Mouse (Mus musculus): ENCODE results near the gene Gm45716. TPM values are rescaled to one million over a fixed set of nuclear protein-coding genes. Genes with fewer than 3 reads are reported as not detected.
A peak's percentile ranks its signal among the peaks of the same experiment; 100 is the strongest.

Gm45716 gene
- polyA plus RNA-seq, 1 experiment from 2014 or later = 3.7 TPM

GRCm38 (mm10) chr11:90238657-90239056 is 51.2 kb downstream of the Gm45716 start:
- WGBS (ENCODE audit: insufficient replicate concordance) = 43% methylated on average over 2 of the region's 2 CpGs
- Histone ChIP-seq H3K27me3 (no peaks in the 10 kb centered on the region), H3K36me3 (replicated peaks) (no peaks in the 10 kb centered on the region), H3K4me3 (replicated peaks) (no peak overlapping the region), H3K27ac (replicated peaks) (no peak overlapping the region), H3K9ac (no peak overlapping the region), H3K4me1 (replicated peaks) (peaks cover 12% of the 10 kb centered on the region), H3K4me2 (no peak overlapping the region), H3K9me3 (replicated peaks) (no peaks in the 10 kb centered on the region)
- no peak for ATAC-seq (ENCODE audit: insufficient read depth)

- 14% methylated on average over 6 of the region's 6 CpGs for WGBS (ENCODE audit: insufficient replicate concordance)
- Histone ChIP-seq H3K36me3 (replicated peaks) (no peaks in the 10 kb centered on the region), H3K4me3 (replicated peaks) (no peak overlapping the region), H3K4me2 (no peak overlapping the region), H3K27me3 (no peaks in the 10 kb centered on the region), H3K9me3 (replicated peaks) (no peaks in the 10 kb centered on the region), H3K9ac (no peak overlapping the region), H3K4me1 (replicated peaks) (peaks cover 12% of the 10 kb centered on the region), H3K27ac (replicated peaks) (0 out of 2 replicates have a peak overlapping the region, but pooled peaks have one; percentile 19)
- peak; percentile 34; the same call in 1 of the 2 replicates for ATAC-seq (ENCODE audit: insufficient read depth)
Measured at GRCm38 (mm10) chr11:90240652-90241330, 53.3 kb downstream of the Gm45716 start.

DNA sequence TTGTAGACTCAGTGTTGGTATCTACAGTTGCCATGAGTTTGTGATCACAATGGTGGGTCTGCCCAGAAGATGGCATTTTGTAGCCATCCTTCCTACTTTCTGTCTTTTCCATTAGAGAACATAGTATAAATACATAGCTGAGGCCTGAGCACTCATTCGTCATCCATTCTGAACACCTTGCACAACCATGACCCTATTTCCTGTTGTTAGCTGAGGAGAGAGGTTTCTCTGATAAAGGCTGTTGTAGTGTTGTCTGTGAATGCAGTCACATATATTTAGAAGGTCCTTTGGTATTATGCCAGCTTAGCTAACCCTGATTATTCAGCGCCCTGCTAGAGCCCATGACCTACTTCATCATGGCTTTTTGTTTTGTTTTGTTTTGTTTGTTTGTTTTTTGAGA is 54.4 kb downstream of the Gm45716 start:
- ATAC-seq (ENCODE audit: insufficient read depth) = no peak
- no peak overlapping the region for H3K4me2 ChIP-seq
- H3K4me1 ChIP-seq (replicated peaks) = peaks cover 12% of the 10 kb centered on the region
- no peak overlapping the region for H3K9ac ChIP-seq
- H3K27me3 ChIP-seq = no peaks in the 10 kb centered on the region
- H3K27ac ChIP-seq (replicated peaks) = no peak overlapping the region
- no peaks in the 10 kb centered on the region for H3K36me3 ChIP-seq (replicated peaks)
- H3K9me3 ChIP-seq (replicated peaks) = no peaks in the 10 kb centered on the region
- H3K4me3 ChIP-seq (replicated peaks) = no peak overlapping the region
- 36% methylated on average over 2 of the region's 2 CpGs for WGBS (ENCODE audit: insufficient replicate concordance)

DNA sequence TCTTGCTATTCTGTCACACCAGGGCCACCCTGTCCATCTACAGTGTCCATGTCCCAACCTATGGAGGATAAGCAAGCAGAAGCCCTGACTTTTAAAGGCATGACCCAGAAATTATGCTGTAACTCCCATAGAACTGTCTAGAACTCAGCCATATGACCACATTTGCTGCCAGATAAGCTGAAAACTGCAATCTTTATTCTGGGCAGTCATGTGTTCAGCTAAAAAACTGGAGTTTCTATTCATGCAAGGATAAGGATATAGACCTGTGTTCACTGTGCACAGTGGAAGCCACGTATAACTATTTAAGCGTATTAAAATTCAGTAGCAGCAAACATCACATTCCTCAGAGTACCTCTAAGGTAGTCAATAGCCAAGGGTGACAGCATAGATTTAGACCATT is 55.8 kb downstream of the Gm45716 start:
- no peak overlapping the region for H3K4me3 ChIP-seq (replicated peaks)
- 82% methylated on average over 2 of the region's 2 CpGs for WGBS (ENCODE audit: insufficient replicate concordance)

GRCm38 (mm10) chr11:90245630-90246029 is 58.1 kb downstream of the Gm45716 start:
- ATAC-seq (ENCODE audit: insufficient read depth) = no peak
- Histone ChIP-seq H3K27ac (replicated peaks) (no peak overlapping the region), H3K4me1 (replicated peaks) (peaks cover 33% of the 10 kb centered on the region), H3K4me3 (replicated peaks) (no peak overlapping the region), H3K9ac (no peak overlapping the region), H3K36me3 (replicated peaks) (no peaks in the 10 kb centered on the region), H3K9me3 (replicated peaks) (no peaks in the 10 kb centered on the region), H3K4me2 (no peak overlapping the region), H3K27me3 (no peaks in the 10 kb centered on the region)
- 57% methylated on average over 6 of the region's 6 CpGs for WGBS (ENCODE audit: insufficient replicate concordance)

More for the DNA sequence above, 55.8 kb downstream of the Gm45716 start:
- Histone ChIP-seq H3K4me1 (replicated peaks) (peaks cover 13% of the 10 kb centered on the region), H3K9me3 (replicated peaks) (no peaks in the 10 kb centered on the region), H3K4me2 (no peak overlapping the region), H3K9ac (no peak overlapping the region), H3K27ac (replicated peaks) (no peak overlapping the region), H3K27me3 (no peaks in the 10 kb centered on the region), H3K36me3 (replicated peaks) (no peaks in the 10 kb centered on the region)
- no peak for ATAC-seq (ENCODE audit: insufficient read depth)

GRCm38 (mm10) chr11:90246676-90247075 is 59.2 kb downstream of the Gm45716 start:
- Histone ChIP-seq H3K27me3 (no peaks in the 10 kb centered on the region), H3K4me1 (replicated peaks) (peaks cover 30% of the 10 kb centered on the region), H3K9ac (no peak overlapping the region), H3K9me3 (replicated peaks) (no peaks in the 10 kb centered on the region), H3K27ac (replicated peaks) (no peak overlapping the region), H3K36me3 (replicated peaks) (no peaks in the 10 kb centered on the region), H3K4me3 (replicated peaks) (no peak overlapping the region), H3K4me2 (no peak overlapping the region)
- ATAC-seq (ENCODE audit: insufficient read depth) = no peak
- WGBS (ENCODE audit: insufficient replicate concordance) = 68% methylated on average over 4 of the region's 4 CpGs

DNA sequence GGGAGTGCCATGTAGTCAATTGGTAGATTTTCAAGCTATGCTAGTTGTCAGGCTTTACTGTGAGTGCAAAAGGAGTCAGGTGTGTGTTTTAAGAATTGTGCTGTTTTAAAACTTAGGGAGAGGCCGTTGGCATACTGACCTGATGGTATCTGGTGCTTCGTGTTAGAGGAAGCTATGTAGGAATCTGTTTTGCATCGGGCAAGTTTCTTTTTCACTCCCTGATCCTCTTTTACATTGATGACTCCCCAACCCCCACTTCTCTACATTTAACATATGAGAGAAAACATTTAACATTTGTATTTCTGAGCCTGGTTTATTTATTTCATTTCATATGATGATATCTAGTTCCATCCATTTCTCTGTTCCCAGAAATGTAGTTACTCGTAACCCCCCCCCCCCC is 60.3 kb downstream of the Gm45716 start:
- H3K9ac ChIP-seq = no peak overlapping the region
- peaks cover 32% of the 10 kb centered on the region for H3K4me1 ChIP-seq (replicated peaks)
- ATAC-seq (ENCODE audit: insufficient read depth) = no peak
- no peaks in the 10 kb centered on the region for H3K9me3 ChIP-seq (replicated peaks)
- 30% methylated on average over 4 of the region's 4 CpGs for WGBS (ENCODE audit: insufficient replicate concordance)
- no peaks in the 10 kb centered on the region for H3K36me3 ChIP-seq (replicated peaks)
- no peak overlapping the region for H3K4me3 ChIP-seq (replicated peaks)
- H3K27me3 ChIP-seq = no peaks in the 10 kb centered on the region
- H3K27ac ChIP-seq (replicated peaks) = no peak overlapping the region
- no peak overlapping the region for H3K4me2 ChIP-seq

GRCm38 (mm10) chr11:90249025-90249650 is 61.7 kb downstream of the Gm45716 start, which contains the start of gene Mmd:
TSS of gene Mmd (plus strand) at chr11:90249456.
- WGBS (ENCODE audit: insufficient replicate concordance) = under 1% methylated on average over 51 of the region's 51 CpGs
- no peaks in the 10 kb centered on the region for H3K36me3 ChIP-seq (replicated peaks)
- peak; percentile 98 for ATAC-seq (ENCODE audit: insufficient read depth)
- peak within 1 kb of the TSS; percentile 72 for H3K4me3 ChIP-seq (replicated peaks)
- H3K4me2 ChIP-seq = peak within 1 kb of the TSS; percentile 90
- peaks cover 32% of the 10 kb centered on the region for H3K4me1 ChIP-seq (replicated peaks)
- peak within 1 kb of the TSS; percentile 56 for H3K27ac ChIP-seq (replicated peaks)
- no peaks in the 10 kb centered on the region for H3K27me3 ChIP-seq
- H3K9me3 ChIP-seq (replicated peaks) = no peaks in the 10 kb centered on the region
- H3K9ac ChIP-seq = peak within 1 kb of the TSS; percentile 78

GRCm38 (mm10) chr11:90249701-90250141 is 62.2 kb downstream of the Gm45716 start:
- H3K4me1 ChIP-seq (replicated peaks) = peaks cover 32% of the 10 kb centered on the region
- under 1% methylated on average over 22 of the region's 22 CpGs for WGBS (ENCODE audit: insufficient replicate concordance)
- no peaks in the 10 kb centered on the region for H3K27me3 ChIP-seq
- no peak for ATAC-seq (ENCODE audit: insufficient read depth)
- no peaks in the 10 kb centered on the region for H3K9me3 ChIP-seq (replicated peaks)
- peak overlapping the region; percentile 72 for H3K4me3 ChIP-seq (replicated peaks)
- H3K4me2 ChIP-seq = peak overlapping the region; percentile 90
- H3K9ac ChIP-seq = peak overlapping the region; percentile 78
- H3K36me3 ChIP-seq (replicated peaks) = no peaks in the 10 kb centered on the region
- peak overlapping the region; percentile 56 for H3K27ac ChIP-seq (replicated peaks)

DNA sequence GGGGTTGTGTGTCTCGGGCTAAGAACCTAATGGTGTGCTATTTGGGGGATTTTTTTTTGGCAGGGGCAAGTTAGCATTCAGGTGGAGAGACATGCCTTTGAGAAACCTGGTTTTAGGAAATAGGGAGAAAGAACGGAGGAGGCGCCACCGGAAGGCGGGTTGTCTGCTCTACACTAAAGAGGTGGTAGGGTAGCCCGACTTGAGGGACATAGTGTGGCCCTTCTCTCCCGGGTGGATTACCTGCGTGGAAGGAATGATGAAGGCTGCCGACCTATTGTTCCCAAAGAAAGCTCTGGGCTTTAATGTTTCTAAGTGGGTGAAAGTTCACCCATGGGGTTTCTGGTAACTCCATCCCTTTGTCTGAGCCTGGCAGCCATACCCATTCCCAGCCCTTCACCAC is 62.7 kb downstream of the Gm45716 start:
- peak overlapping the region; percentile 78; the same call in 1 of the 2 replicates for H3K9ac ChIP-seq
- ATAC-seq (ENCODE audit: insufficient read depth) = no peak
- H3K27me3 ChIP-seq = no peaks in the 10 kb centered on the region
- H3K4me2 ChIP-seq = peak overlapping the region; percentile 90
- H3K36me3 ChIP-seq (replicated peaks) = no peaks in the 10 kb centered on the region
- WGBS (ENCODE audit: insufficient replicate concordance) = 3% methylated on average over 9 of the region's 9 CpGs
- no peaks in the 10 kb centered on the region for H3K9me3 ChIP-seq (replicated peaks)
- H3K27ac ChIP-seq (replicated peaks) = no peak overlapping the region
- H3K4me1 ChIP-seq (replicated peaks) = peaks cover 32% of the 10 kb centered on the region
- H3K4me3 ChIP-seq (replicated peaks) = peak overlapping the region; percentile 72

DNA sequence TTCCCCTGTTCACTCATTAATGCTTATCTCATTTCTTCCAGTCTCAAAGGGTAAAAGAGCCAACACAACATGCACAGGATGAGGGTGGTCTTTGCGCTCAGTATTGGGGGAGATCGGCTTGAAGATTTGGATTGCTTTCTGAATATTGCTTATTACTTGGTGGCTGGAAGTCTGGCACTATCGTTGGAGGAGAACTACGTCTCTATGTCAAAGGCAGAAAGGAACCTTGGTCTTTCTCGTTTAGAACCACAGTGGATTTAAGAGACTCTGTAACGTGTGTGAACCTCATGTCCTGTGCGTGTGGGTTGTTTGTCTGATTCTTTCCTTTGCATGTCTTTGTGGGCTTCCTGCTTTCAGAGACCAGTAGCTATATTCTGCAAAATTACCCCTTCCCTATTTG is 63.2 kb downstream of the Gm45716 start:
- WGBS (ENCODE audit: insufficient replicate concordance) = 16% methylated on average over 7 of the region's 7 CpGs
- ATAC-seq (ENCODE audit: insufficient read depth) = no peak
- no peaks in the 10 kb centered on the region for H3K9me3 ChIP-seq (replicated peaks)
- H3K4me2 ChIP-seq = peak overlapping the region; percentile 90
- no peaks in the 10 kb centered on the region for H3K27me3 ChIP-seq
- peaks cover 32% of the 10 kb centered on the region for H3K4me1 ChIP-seq (replicated peaks)
- H3K27ac ChIP-seq (replicated peaks) = no peak overlapping the region
- H3K9ac ChIP-seq = no peak overlapping the region
- no peaks in the 10 kb centered on the region for H3K36me3 ChIP-seq (replicated peaks)
- H3K4me3 ChIP-seq (replicated peaks) = peak overlapping the region; percentile 72

Measured in liver, embryonic 15.5 days (tissue).